Comparison of ENCODE assay signal across 12 mouse cellular contexts in the genomic region with DNA sequence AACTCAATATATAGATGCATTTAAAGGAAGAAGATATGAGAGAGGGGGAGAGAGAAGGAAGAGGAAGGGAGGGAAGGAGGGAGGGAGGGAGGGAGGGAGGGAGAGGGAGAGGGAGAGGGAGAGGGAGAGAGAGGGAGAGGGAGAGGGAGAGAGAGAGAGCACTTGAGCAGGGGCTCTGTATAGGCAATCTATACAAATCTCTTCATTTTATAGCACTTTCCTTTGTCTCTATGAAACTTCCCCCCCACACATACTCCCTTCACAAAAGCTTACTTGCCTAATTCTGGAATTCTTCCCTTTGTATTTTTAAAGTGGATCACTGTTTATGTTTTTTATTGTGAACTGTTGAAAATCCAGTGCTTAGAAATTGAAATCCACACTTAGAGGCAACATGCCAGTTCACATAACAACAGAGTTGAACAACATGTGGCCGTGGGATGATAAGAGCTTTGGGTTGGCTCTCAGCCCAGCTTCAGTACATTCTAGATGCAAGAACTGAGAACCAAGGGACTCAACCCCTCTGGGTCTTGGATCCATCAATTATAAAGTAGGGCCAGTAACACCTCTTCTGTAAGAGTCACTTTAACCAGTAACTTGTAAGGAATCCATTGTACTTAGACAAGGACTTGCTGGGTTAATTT. TPM values are rescaled to one million over a fixed set of nuclear protein-coding genes. Genes with fewer than 3 reads are reported as not detected.
DNase-seq lines count a peak whose midpoint lies in the region; ATAC-seq and TF ChIP-seq lines count a peak whose summit lies in the region.
"Had no signal": no experiment of that assay in that cellular context is flagged by ENCODE, and none has a peak within 500 bp of the region (broad histone marks: within the 10 kb centered on the region; RNA-seq: fewer than 3 reads in every experiment).

No protein-coding gene starts in this region.

- H3K27ac ChIP-seq in liver, adult 2 months (replicated peaks; ENCODE audit: insufficient read depth, low read depth, low read length): no peak overlapping the region
- H3K27ac ChIP-seq in liver, embryonic 11.5 days (ENCODE audit: low read depth, low read length): no peak overlapping the region
- H3K27ac ChIP-seq: embryonic facial prominence, embryonic 15.5 days had no signal

- H3K36me3 ChIP-seq in liver, adult 2 months (ENCODE audit: control insufficient read depth, insufficient read depth, low read length): no peaks in the 10 kb centered on the region
- H3K36me3 ChIP-seq in liver, embryonic 11.5 days (ENCODE audit: control insufficient read depth, insufficient read depth, low read length): no peaks in the 10 kb centered on the region
- H3K36me3 ChIP-seq: embryonic facial prominence, embryonic 15.5 days had no signal

- H3K4me1 ChIP-seq in liver, adult 2 months (ENCODE audit: control insufficient read depth, insufficient read depth, low read length): no peaks in the 10 kb centered on the region
- H3K4me1 ChIP-seq in liver, embryonic 11.5 days (replicated peaks; ENCODE audit: control insufficient read depth, insufficient read depth, low read length): no peaks in the 10 kb centered on the region
- H3K4me1 ChIP-seq: embryonic facial prominence, embryonic 15.5 days had no signal

- no peak overlapping the region for H3K9ac ChIP-seq in liver, adult 2 months (ENCODE audit: low read depth, low read length)
- no peak overlapping the region for H3K9ac ChIP-seq in liver, embryonic 11.5 days (ENCODE audit: low read depth, low read length)
- H3K9ac ChIP-seq: embryonic facial prominence, embryonic 15.5 days had no signal

- no peak for TF ChIP-seq POLR2A in liver, adult 2 months (IDR thresholded peaks at IDR 0.05; ENCODE audit: extremely low read depth, insufficient read depth, low read length)

- H3K79me2 ChIP-seq in liver, adult 2 months (ENCODE audit: control insufficient read depth, insufficient read depth, low read length): no peaks in the 10 kb centered on the region

- no peak overlapping the region for H3K4me2 ChIP-seq in liver, embryonic 11.5 days
- H3K4me2 ChIP-seq: embryonic facial prominence, embryonic 15.5 days had no signal

- H3K9me3 ChIP-seq in liver, embryonic 11.5 days (ENCODE audit: control insufficient read depth, low read length): no peaks in the 10 kb centered on the region
- H3K9me3 ChIP-seq: embryonic facial prominence, embryonic 15.5 days; megakaryocyte, embryonic 14.5 days had no signal

- WGBS in liver, adult 2 months: 49% methylated on average over 1 of the region's 1 CpGs
- 59% methylated on average over 1 of the region's 1 CpGs for WGBS in liver, embryonic 11.5 days

- H3K27me3 ChIP-seq in liver, adult 2 months (ENCODE audit: control insufficient read depth, insufficient read depth, low read length): no peaks in the 10 kb centered on the region
- H3K27me3 ChIP-seq in liver, embryonic 11.5 days (replicated peaks; ENCODE audit: control insufficient read depth, insufficient read depth, low read length): no peaks in the 10 kb centered on the region
- H3K27me3 ChIP-seq: embryonic facial prominence, embryonic 15.5 days; megakaryocyte, embryonic 14.5 days had no signal

- DNase-seq in adrenal gland, postnatal 10 days: peak; percentile 24
- no peak for DNase-seq in adrenal gland, postnatal 4 days (ENCODE audit: low spot score in 2 of 2)
- peak; percentile 14 for DNase-seq in liver, adult 2 months (ENCODE audit: extremely low read depth, low read depth, low spot score)
- DNase-seq in liver, embryonic 11.5 days (ENCODE audit: low spot score): no peak
- DNase-seq in layer of hippocampus, adult 9-10 months (ENCODE audit: low spot score): peak; percentile 61
- DNase-seq in right cerebral cortex, postnatal 10 days (ENCODE audit: low spot score in 2 of 2): peak; percentile 49 to 64
- DNase-seq in retina, embryonic 14.5 days (ENCODE audit: low spot score): no peak
- DNase-seq in cerebellum, adult 18-20 months: no peak

- ATAC-seq in liver, embryonic 11.5 days (replicated peaks; ENCODE audit: low FRiP score): no peak

- no peak overlapping the region for H3K4me3 ChIP-seq in liver, adult 2 months (ENCODE audit: insufficient read depth, low read depth, low read length)
- no peak overlapping the region for H3K4me3 ChIP-seq in liver, embryonic 11.5 days (ENCODE audit: low read depth, low read length)
- H3K4me3 ChIP-seq: embryonic facial prominence, embryonic 15.5 days; megakaryocyte, embryonic 14.5 days had no signal

- no peak for TF ChIP-seq CTCF in liver, adult 2 months (IDR thresholded peaks at IDR 0.05; ENCODE audit: low read depth, low read length)

RNA-seq across cellular contexts. Expression of gene Gm10944, which starts 56.0 kb away (rescaled TPM):
- total RNA-seq in adrenal gland, postnatal 10 days (2021): not detected
- not detected for total RNA-seq in adrenal gland, postnatal 4 days (2021)
- not detected in 2 replicates for total RNA-seq in liver, adult 2 months (2014; rRNA removed)
- polyA plus RNA-seq in liver, adult 2 months (2012; rRNA removed): not detected in 2 replicates
- polyA plus RNA-seq in liver, embryonic 11.5 days (2014; fragmentation: Nextera tagmentation; extraction: Ambion mirVana): not detected in 2 replicates
- polyA plus RNA-seq: embryonic facial prominence, embryonic 15.5 days; intestine, embryonic 14.5 days; spleen, adult 2 months had no signal

Comparison
In these comparisons a context has a peak if more than half of its experiments do, and no peak if none do; other contexts are left out.
1. DNase-seq: peak in adrenal gland, postnatal 10 days (single experiment), liver, adult 2 months (single experiment), layer of hippocampus, adult 9-10 months (single experiment) and right cerebral cortex, postnatal 10 days (2 of 2); none in adrenal gland, postnatal 4 days (0 of 2), liver, embryonic 11.5 days (single experiment), retina, embryonic 14.5 days (single experiment) and cerebellum, adult 18-20 months (0 of 2).